Mouse (Mus musculus): ENCODE measurements around the gene Itln1.

GRCm38 (mm10) chr1:171499856-171500255, 35.2 kb downstream of the Itln1 start:
- TF ChIP-seq CTCF (IDR thresholded peaks at IDR 0.05; ENCODE audit: control insufficient read depth, insufficient read depth, insufficient read length) (no peak), USF1 (IDR thresholded peaks at IDR 0.05; ENCODE audit: low read depth) (no peak), MYOG (IDR thresholded peaks at IDR 0.05; ENCODE audit: control insufficient read depth, extremely low read depth, insufficient read length) (no peak), MYOD1 (IDR thresholded peaks at IDR 0.05; ENCODE audit: control insufficient read depth, insufficient read length, low read depth) (no peak)
